Mouse (Mus musculus): ENCODE results near the gene Acta2.

- TF ChIP-seq CTCF (conservative IDR thresholded peaks at IDR 0.05; ENCODE audit: low read length) (no peak), POU5F1 (IDR thresholded peaks at IDR 0.05; ENCODE audit: borderline replicate concordance, low read length) (no peak)
Measured at GRCm38 (mm10) chr19:34273073-34273472, 17.7 kb upstream of the Acta2 start.
